Mouse (Mus musculus) C2C12 (cell line): Measurements from ENCODE around the gene Anks1.

Experiments used
- CEBPB ChIP-seq: IDR thresholded peaks from one replicate; pipeline ENCODE4 v1.6.1; 2011; ENCODE audit warnings: low read depth, mild to moderate bottlenecking, control low read depth, moderate library complexity
- CTCF ChIP-seq: IDR thresholded peaks from one replicate; pipeline ENCODE4 v1.5.1; 2011; ENCODE audit not compliant: control insufficient read depth, insufficient read depth, insufficient read length

DNA sequence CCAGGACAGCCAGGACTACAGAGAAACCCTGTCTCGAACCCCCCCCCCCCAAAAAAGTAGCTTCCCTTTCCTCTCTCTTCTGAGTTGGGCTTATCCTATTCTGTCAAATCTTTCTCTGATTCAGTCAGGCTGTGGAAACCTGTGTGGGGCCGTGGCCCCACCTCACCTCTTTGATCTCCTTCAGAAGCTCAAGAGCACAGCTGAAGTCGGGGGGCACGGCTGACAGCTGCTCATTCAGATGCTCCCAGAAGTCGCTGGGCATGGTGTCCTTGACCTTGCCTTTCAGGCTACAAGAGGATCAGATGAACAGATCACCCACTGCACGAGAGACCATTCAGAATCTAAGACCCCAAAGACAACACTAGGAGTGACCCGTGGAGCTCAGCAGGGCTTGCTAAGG, 165.4 kb downstream of the Anks1 start:
- TF ChIP-seq CTCF, result no peak
- TF ChIP-seq CEBPB, result no peak
